ENCODE assay signal across 8 mouse cellular contexts in the genomic region with DNA sequence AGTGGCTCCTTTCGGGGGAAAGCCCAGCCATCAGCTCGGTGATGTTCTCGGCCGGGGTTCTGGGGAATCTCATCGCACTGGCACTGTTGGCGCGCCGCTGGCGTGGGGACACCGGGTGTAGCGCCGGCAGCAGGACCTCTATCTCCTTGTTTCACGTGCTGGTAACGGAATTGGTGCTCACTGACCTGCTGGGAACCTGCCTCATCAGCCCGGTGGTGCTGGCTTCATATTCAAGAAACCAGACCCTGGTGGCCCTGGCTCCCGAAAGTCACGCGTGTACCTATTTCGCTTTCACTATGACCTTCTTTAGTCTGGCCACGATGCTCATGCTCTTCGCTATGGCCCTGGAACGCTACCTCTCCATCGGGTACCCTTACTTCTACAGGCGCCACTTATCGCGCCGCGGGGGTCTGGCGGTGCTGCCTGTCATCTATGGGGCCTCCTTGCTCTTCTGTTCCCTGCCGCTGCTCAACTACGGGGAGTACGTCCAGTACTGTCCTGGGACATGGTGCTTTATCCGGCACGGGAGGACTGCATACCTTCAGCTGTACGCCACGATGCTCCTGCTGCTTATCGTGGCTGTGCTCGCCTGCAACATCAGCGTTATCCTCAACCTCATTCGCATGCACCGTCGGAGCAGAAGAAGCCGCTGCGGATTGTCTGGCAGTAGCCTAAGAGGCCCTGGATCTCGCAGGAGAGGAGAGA. TPM values are rescaled to one million over a fixed set of nuclear protein-coding genes. Genes with fewer than 3 reads are reported as not detected.
A peak's percentile ranks its signal among the peaks of the same experiment; 100 is the strongest.
DNase-seq lines count a peak whose midpoint lies in the region; ATAC-seq and TF ChIP-seq lines count a peak whose summit lies in the region.

No protein-coding gene starts in this region.

- no peak for TF ChIP-seq CTCF in cortical plate, adult 2 months (IDR thresholded peaks at IDR 0.05; ENCODE audit: extremely low read depth, insufficient read depth, low read length)
- no peak for TF ChIP-seq CTCF in heart, postnatal 0 days (IDR thresholded peaks at IDR 0.05; ENCODE audit: low read depth)

- H3K27me3 ChIP-seq in heart, postnatal 0 days (ENCODE audit: control insufficient read depth, insufficient read depth, low read length): peaks cover 21% of the 10 kb centered on the region
- peaks cover 7% of the 10 kb centered on the region for H3K27me3 ChIP-seq in liver, embryonic 11.5 days (replicated peaks; ENCODE audit: control insufficient read depth, insufficient read depth, low read length)
- H3K27me3 ChIP-seq in neural tube, embryonic 13.5 days: peaks cover 33% of the 10 kb centered on the region

- no peaks in the 10 kb centered on the region for H3K9me3 ChIP-seq in heart, postnatal 0 days (replicated peaks; ENCODE audit: control insufficient read depth, low read length)
- no peaks in the 10 kb centered on the region for H3K9me3 ChIP-seq in liver, embryonic 11.5 days (ENCODE audit: control insufficient read depth, low read length)
- no peaks in the 10 kb centered on the region for H3K9me3 ChIP-seq in neural tube, embryonic 13.5 days

- intact Hi-C loops in heart, postnatal 25 days (cut with DNase I): loop anchor here (5.0 kb wide), 1 partner anchor 157 kb away; no protein-coding TSS in a partner anchor

- no peak overlapping the region for H3K27ac ChIP-seq in cortical plate, adult 2 months (ENCODE audit: insufficient read depth, low read length)
- no peak overlapping the region for H3K27ac ChIP-seq in heart, postnatal 0 days (ENCODE audit: low read depth)
- no peak overlapping the region for H3K27ac ChIP-seq in liver, embryonic 11.5 days (ENCODE audit: low read depth, low read length)
- no peak overlapping the region for H3K27ac ChIP-seq in neural tube, embryonic 13.5 days (replicated peaks)

- peak; percentile 10 to 27 for DNase-seq in heart, adult 18-20 months
- DNase-seq in heart, postnatal 25 days (ENCODE audit: low spot score): no peak
- DNase-seq in CD4-positive helper T cell, adult 2 months (ENCODE audit: low read depth, low spot score): peak; percentile 32
- DNase-seq in heart, postnatal 0 days (ENCODE audit: low spot score): no peak
- DNase-seq in liver, embryonic 11.5 days (ENCODE audit: low spot score): peak; percentile 37
- no peak for DNase-seq in ovary, adult 18-20 months (ENCODE audit: low spot score)

- WGBS in heart, postnatal 0 days: 1% methylated on average over 45 of the region's 45 CpGs
- WGBS in liver, embryonic 11.5 days: under 1% methylated on average over 44 of the region's 45 CpGs
- under 1% methylated on average over 45 of the region's 45 CpGs for WGBS in neural tube, embryonic 13.5 days

- ATAC-seq in heart, postnatal 0 days (ENCODE audit: insufficient read depth, low read depth): no peak
- ATAC-seq in liver, embryonic 11.5 days (replicated peaks; ENCODE audit: low FRiP score): peak; percentile 44
- peak; percentile 70 for ATAC-seq in neural tube, embryonic 13.5 days (ENCODE audit: low read depth)

- TF ChIP-seq POLR2A in cortical plate, adult 2 months (IDR thresholded peaks at IDR 0.05; ENCODE audit: extremely low read depth, insufficient read depth, low read length): no peak

- H3K4me1 ChIP-seq in cortical plate, adult 2 months (ENCODE audit: control insufficient read depth, insufficient read depth, low read length): no peaks in the 10 kb centered on the region
- H3K4me1 ChIP-seq in heart, postnatal 0 days (ENCODE audit: control insufficient read depth, insufficient read depth): no peaks in the 10 kb centered on the region
- peaks cover 2% of the 10 kb centered on the region; the same call in 1 of the 2 replicates for H3K4me1 ChIP-seq in liver, embryonic 11.5 days (replicated peaks; ENCODE audit: control insufficient read depth, insufficient read depth, low read length)
- peaks cover 26% of the 10 kb centered on the region for H3K4me1 ChIP-seq in neural tube, embryonic 13.5 days (replicated peaks)

- peak overlapping the region; percentile 72 for H3K4me2 ChIP-seq in heart, postnatal 0 days (ENCODE audit: low read depth, low read length)
- H3K4me2 ChIP-seq in liver, embryonic 11.5 days: peak overlapping the region; percentile 84
- H3K4me2 ChIP-seq in neural tube, embryonic 13.5 days: peak overlapping the region; percentile 82

- no peak overlapping the region for H3K9ac ChIP-seq in heart, postnatal 0 days (replicated peaks; ENCODE audit: low read depth, low read length)
- no peak overlapping the region for H3K9ac ChIP-seq in liver, embryonic 11.5 days (ENCODE audit: low read depth, low read length)
- H3K9ac ChIP-seq in neural tube, embryonic 13.5 days: peak overlapping the region; percentile 67

- H3K36me3 ChIP-seq in heart, postnatal 0 days (replicated peaks; ENCODE audit: control insufficient read depth, insufficient read depth, low read length): no peaks in the 10 kb centered on the region
- H3K36me3 ChIP-seq in liver, embryonic 11.5 days (ENCODE audit: control insufficient read depth, insufficient read depth, low read length): no peaks in the 10 kb centered on the region
- no peaks in the 10 kb centered on the region for H3K36me3 ChIP-seq in neural tube, embryonic 13.5 days

- TF ChIP-seq EP300 in heart, postnatal 0 days (IDR thresholded peaks at IDR 0.05; ENCODE audit: low read depth): no peak

- peak overlapping the region; percentile 52 for H3K4me3 ChIP-seq in cortical plate, adult 2 months (ENCODE audit: insufficient read depth, low read length)
- peak overlapping the region; percentile 48 for H3K4me3 ChIP-seq in heart, postnatal 0 days (ENCODE audit: low read depth, low read length)
- peak overlapping the region; percentile 48 for H3K4me3 ChIP-seq in liver, embryonic 11.5 days (ENCODE audit: low read depth, low read length)
- H3K4me3 ChIP-seq in neural tube, embryonic 13.5 days: peak overlapping the region; percentile 46

RNA-seq across cellular contexts. Expression of a gene that starts 1.2 kb away (rescaled TPM):
- total RNA-seq in heart, adult 18-20 months (2021): under 1 TPM; 0.17 to 0.33 TPM
- under 1 TPM; 0.16 to 0.22 TPM for total RNA-seq in heart, postnatal 25 days (2021)
- 0.28 and 0.31 TPM in 2 replicates for polyA plus RNA-seq in cortical plate, adult 2 months (2012; rRNA removed)
- 3.2 TPM in 1 of 2 replicates, not detected in the other for total RNA-seq in heart, postnatal 0 days (2014; rRNA removed; ENCODE audit: low replicate concordance)
- 0.07 and 0.14 TPM in 2 replicates for polyA plus RNA-seq in heart, postnatal 0 days (2015; fragmentation: Nextera tagmentation; extraction: Ambion mirVana)
- polyA plus RNA-seq in liver, embryonic 11.5 days (2014; fragmentation: Nextera tagmentation; extraction: Ambion mirVana): 0.04 and 0.43 TPM in 2 replicates
- polyA plus RNA-seq in neural tube, embryonic 13.5 days (2015; fragmentation: Nextera tagmentation; extraction: Ambion mirVana): 1.0 and 1.4 TPM in 2 replicates

Comparison
In these comparisons a context has a peak if more than half of its experiments do, and no peak if none do; other contexts are left out.
1. DNase-seq: peak in heart, adult 18-20 months (2 of 2), CD4-positive helper T cell, adult 2 months (single experiment) and liver, embryonic 11.5 days (single experiment); none in heart, postnatal 25 days (single experiment), heart, postnatal 0 days (single experiment) and ovary, adult 18-20 months (single experiment).
2. Peak in every context shown above with its lines, with median percentiles within 50 percentile points of each other: H3K4me3 ChIP-seq and H3K4me2 ChIP-seq.